In genomic region chr2:153434880-153435831, GRCm38 (mm10) we compare ENCODE assay signal across 7 mouse cellular contexts. TPM values are rescaled to one million over a fixed set of nuclear protein-coding genes. Genes with fewer than 3 reads are reported as not detected.
DNase-seq lines count a peak whose midpoint lies in the region.

No protein-coding gene starts in this region.

- DNase-seq in retina, postnatal 1 day: peak; percentile 47
- no peak for DNase-seq in retina, embryonic 14.5 days (ENCODE audit: low spot score)
- peak; percentile 59 for DNase-seq in gastrocnemius, postnatal 14 days
- DNase-seq in kidney, postnatal 10 days: peak; percentile 73
- DNase-seq in skeletal muscle tissue, adult 2 months (ENCODE audit: low read depth, low spot score): peak; percentile 50
- DNase-seq in spleen, adult 18-20 months: no peak
- DNase-seq in left cerebral cortex, postnatal 10 days (ENCODE audit: extremely low spot score in 1 of 2, low spot score in 2 of 2): no peak

- intact Hi-C loops in gastrocnemius, postnatal 14 days (cut with DNase I; ENCODE audit: low total_unique reads): no loop called here
- intact Hi-C loops in left cerebral cortex, postnatal 10 days (cut with DNase I): no loop called here

RNA-seq across cellular contexts. Expression of gene 4930404H24Rik, which starts 57.4 kb away (rescaled TPM):
- total RNA-seq in gastrocnemius, postnatal 14 days (2021): not detected
- not detected for total RNA-seq in left cerebral cortex, postnatal 10 days (2021)

Comparison
In these comparisons a context has a peak if more than half of its experiments do, and no peak if none do; other contexts are left out.
1. DNase-seq: peak in retina, postnatal 1 day (single experiment), gastrocnemius, postnatal 14 days (single experiment), kidney, postnatal 10 days (single experiment) and skeletal muscle tissue, adult 2 months (single experiment); none in retina, embryonic 14.5 days (single experiment), spleen, adult 18-20 months (0 of 2) and left cerebral cortex, postnatal 10 days (0 of 2).